In the genomic region with DNA sequence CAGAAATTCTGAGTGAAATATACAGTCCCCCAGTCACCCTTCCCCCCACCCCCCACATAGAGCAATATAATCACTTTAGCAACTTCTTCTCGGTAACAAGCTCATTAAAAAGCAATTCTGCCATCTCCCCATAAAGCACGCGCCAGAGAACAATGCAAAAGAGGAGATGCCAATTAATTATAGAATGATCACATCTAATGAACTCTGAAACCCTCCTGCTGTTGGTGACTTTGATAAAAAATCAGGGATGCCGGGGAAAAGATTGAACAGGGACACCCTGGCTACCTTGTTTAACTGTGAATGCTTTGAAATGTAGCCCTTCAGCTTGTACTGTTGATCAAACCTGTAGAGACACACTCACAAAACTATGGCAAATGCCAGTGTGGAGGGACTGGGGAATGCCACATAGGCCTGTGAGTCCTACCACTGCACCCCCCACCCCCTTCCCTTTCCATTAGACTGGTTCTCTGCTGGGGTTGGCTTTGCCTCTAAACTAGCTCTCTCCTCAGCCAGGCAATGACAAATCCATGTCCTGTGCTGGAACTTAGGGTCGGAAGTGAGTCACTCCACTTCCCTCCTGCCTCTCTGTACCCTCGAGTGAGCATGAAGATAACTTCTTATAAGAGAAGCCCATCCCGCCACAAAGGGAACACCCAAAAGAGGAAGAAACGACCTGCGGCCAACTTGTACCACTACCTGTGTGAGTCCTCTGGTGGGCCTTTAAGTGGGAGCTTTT, we compare ENCODE assay signal across 8 mouse cellular contexts. TPM values are rescaled to one million over a fixed set of nuclear protein-coding genes. Genes with fewer than 3 reads are reported as not detected.
A peak's percentile ranks its signal among the peaks of the same experiment; 100 is the strongest.
DNase-seq lines count a peak whose midpoint lies in the region; ATAC-seq and TF ChIP-seq lines count a peak whose summit lies in the region.

No protein-coding gene starts in this region.

- peaks cover 13% of the 10 kb centered on the region for H3K36me3 ChIP-seq in heart, embryonic 11.5 days (ENCODE audit: control insufficient read depth, insufficient read depth, low read length)
- H3K36me3 ChIP-seq in lung, embryonic 14.5 days (ENCODE audit: insufficient read depth) = peaks cover 32% of the 10 kb centered on the region; the same call in 1 of the 2 replicates
- H3K36me3 ChIP-seq in intestine, postnatal 0 days (ENCODE audit: control insufficient read depth, insufficient read depth) = peaks cover 17% of the 10 kb centered on the region

- intact Hi-C loops in heart, postnatal 14 days (cut with DNase I) = loop anchor here (2.0 to 5.0 kb wide), 2 partner anchors 37 to 39 kb away; no protein-coding TSS in a partner anchor

- no peaks in the 10 kb centered on the region for H3K27me3 ChIP-seq in heart, embryonic 11.5 days (ENCODE audit: control insufficient read depth, insufficient read depth, low read length)
- no peaks in the 10 kb centered on the region for H3K27me3 ChIP-seq in lung, embryonic 14.5 days (ENCODE audit: insufficient read depth, low read length)
- H3K27me3 ChIP-seq in intestine, postnatal 0 days (replicated peaks; ENCODE audit: control insufficient read depth, insufficient read depth, low read length) = no peaks in the 10 kb centered on the region

- no peak for TF ChIP-seq CTCF in lung, embryonic 14.5 days (IDR thresholded peaks at IDR 0.05; ENCODE audit: low read depth)
- no peak for TF ChIP-seq CTCF in intestine, postnatal 0 days (IDR thresholded peaks at IDR 0.05; ENCODE audit: low read depth)

- no peak overlapping the region for H3K4me3 ChIP-seq in heart, embryonic 11.5 days (ENCODE audit: low read depth, low read length)
- H3K4me3 ChIP-seq in lung, embryonic 14.5 days (ENCODE audit: low read depth, low read length) = no peak overlapping the region
- H3K4me3 ChIP-seq in intestine, postnatal 0 days (ENCODE audit: low read depth, low read length) = no peak overlapping the region

- no peaks in the 10 kb centered on the region for H3K9me3 ChIP-seq in heart, embryonic 11.5 days (replicated peaks; ENCODE audit: control insufficient read depth, low read length)
- H3K9me3 ChIP-seq in lung, embryonic 14.5 days (ENCODE audit: low read depth, low read length) = no peaks in the 10 kb centered on the region
- H3K9me3 ChIP-seq in intestine, postnatal 0 days (ENCODE audit: control insufficient read depth) = no peaks in the 10 kb centered on the region

- H3K4me1 ChIP-seq in heart, embryonic 11.5 days (ENCODE audit: control insufficient read depth, insufficient read depth, low read length) = peaks cover 8% of the 10 kb centered on the region
- no peaks in the 10 kb centered on the region for H3K4me1 ChIP-seq in lung, embryonic 14.5 days (ENCODE audit: insufficient read depth)
- no peaks in the 10 kb centered on the region for H3K4me1 ChIP-seq in intestine, postnatal 0 days (replicated peaks; ENCODE audit: control insufficient read depth, insufficient read depth, low read length)

- WGBS in heart, embryonic 11.5 days (ENCODE audit: insufficient replicate concordance) = 79% methylated on average over 9 of the region's 9 CpGs
- WGBS in lung, embryonic 14.5 days = 74% methylated on average over 9 of the region's 9 CpGs
- 81% methylated on average over 9 of the region's 9 CpGs for WGBS in intestine, postnatal 0 days

- no peak overlapping the region for H3K4me2 ChIP-seq in heart, embryonic 11.5 days
- H3K4me2 ChIP-seq in lung, embryonic 14.5 days = no peak overlapping the region
- H3K4me2 ChIP-seq in intestine, postnatal 0 days (replicated peaks; ENCODE audit: low read depth) = no peak overlapping the region

- ATAC-seq in heart, embryonic 11.5 days (replicated peaks; ENCODE audit: insufficient number of reproducible peaks, low FRiP score, low TSS enrichment) = no peak; the same call in 1 of the 2 replicates
- no peak for ATAC-seq in lung, embryonic 14.5 days (ENCODE audit: insufficient read depth)
- no peak for ATAC-seq in intestine, postnatal 0 days

- H3K9ac ChIP-seq in heart, embryonic 11.5 days (ENCODE audit: low read depth, low read length) = no peak overlapping the region
- no peak overlapping the region for H3K9ac ChIP-seq in lung, embryonic 14.5 days
- no peak overlapping the region for H3K9ac ChIP-seq in intestine, postnatal 0 days (ENCODE audit: low read depth, low read length)

- no peak overlapping the region for H3K27ac ChIP-seq in heart, embryonic 11.5 days (ENCODE audit: low read depth, low read length)
- no peak overlapping the region for H3K27ac ChIP-seq in lung, embryonic 14.5 days (ENCODE audit: low read depth)
- H3K27ac ChIP-seq in intestine, postnatal 0 days (ENCODE audit: low read depth, low read length) = no peak overlapping the region

- DNase-seq in heart, adult 11 months = peak; percentile 98
- peak; percentile 22 to 33 for DNase-seq in adrenal gland, postnatal 36 days
- peak; percentile 16 to 27 for DNase-seq in heart, postnatal 14 days
- DNase-seq in lung, embryonic 14.5 days = peak; percentile 11
- no peak for DNase-seq in thymus, postnatal 10 days (ENCODE audit: low spot score in 2 of 2)
- DNase-seq in gastrocnemius, adult 8-10 months (ENCODE audit: low spot score in 2 of 2) = no peak

RNA-seq across cellular contexts. Expression of gene Klf7, which starts 43.9 kb away (rescaled TPM):
- polyA plus RNA-seq in heart, embryonic 11.5 days (2014; fragmentation: Nextera tagmentation; extraction: Ambion mirVana) = 14.5 and 16.2 TPM in 2 replicates
- total RNA-seq in adrenal gland, postnatal 36 days (2021) = 10 to 100 TPM; 16.6 to 20.8 TPM
- 10 to 100 TPM; 22.1 to 22.6 TPM for total RNA-seq in heart, postnatal 14 days (2021)
- 17.7 and 19.8 TPM in 2 replicates for polyA plus RNA-seq in lung, embryonic 14.5 days (2014; fragmentation: Nextera tagmentation; extraction: Ambion mirVana)
- polyA plus RNA-seq in intestine, postnatal 0 days (2015; fragmentation: Nextera tagmentation; extraction: Ambion mirVana) = 11.3 and 11.9 TPM in 2 replicates
- 1 to 10 TPM; 4.6 to 7.0 (median 5.4) TPM for total RNA-seq in gastrocnemius, adult 8-10 months (2022)

Comparison
In these comparisons a context has a peak if more than half of its experiments do, and no peak if none do; other contexts are left out.
1. DNase-seq: peak in heart, adult 11 months (single experiment), adrenal gland, postnatal 36 days (2 of 2), heart, postnatal 14 days (2 of 2) and lung, embryonic 14.5 days (single experiment); none in thymus, postnatal 10 days (0 of 2) and gastrocnemius, adult 8-10 months (0 of 2).